Mouse (Mus musculus) lung, postnatal 0 days (tissue): ENCODE data around the gene Washc4. TPM values are rescaled to one million over a fixed set of nuclear protein-coding genes. Genes with fewer than 3 reads are reported as not detected.

Experiments used
- ATAC-seq: fragments of 200-750 bp; cut with Nextera tagmentation; 2 replicates; pipeline ENCODE4 v1.8.0; 2017; ENCODE audit warnings: moderate library complexity
- DNase-seq: peaks from one replicate; pipeline ENCODE4 v3.0.0-alpha.2; 2016; ENCODE audit warnings: low spot score
- H3K27ac ChIP-seq: fragments of 300-500 bp; sonication (generic); 2 replicates; pipeline ENCODE4 v1.5.1; 2014; ENCODE audit warnings: antibody characterized with exemption, mild to moderate bottlenecking, low read length, mixed read lengths
- H3K27me3 ChIP-seq: fragments of 300-500 bp; sonication (generic); replicated peaks from 2 replicates; pipeline ENCODE4 v1.6.1; 2014; ENCODE audit warnings: low read length, mixed read lengths; ENCODE audit not compliant: insufficient read depth
- H3K36me3 ChIP-seq: fragments of 300-500 bp; sonication (generic); 2 replicates; pipeline ENCODE4 v1.6.1; 2014; ENCODE audit warnings: low read length, mixed read lengths; ENCODE audit not compliant: insufficient read depth
- H3K4me1 ChIP-seq: fragments of 300-500 bp; sonication (generic); 2 replicates; pipeline ENCODE4 v1.6.1; 2014; ENCODE audit warnings: antibody characterized with exemption, low read depth, low read length, mixed read lengths; ENCODE audit not compliant: insufficient read depth
- H3K4me2 ChIP-seq: fragments of 300-500 bp; sonication (generic); replicated peaks from 2 replicates; pipeline ENCODE4 v1.6.1; 2014; ENCODE audit warnings: low read depth, mild to moderate bottlenecking, low read length, moderate library complexity, mixed read lengths
- H3K4me3 ChIP-seq: fragments of 300-500 bp; sonication (generic); 2 replicates; pipeline ENCODE4 v1.5.1; 2014; ENCODE audit warnings: low read depth, low read length
- H3K9ac ChIP-seq: fragments of 300-500 bp; sonication (generic); replicated peaks from 2 replicates; pipeline ENCODE4 v1.6.1; 2014; ENCODE audit warnings: low read depth, mild to moderate bottlenecking
- H3K9me3 ChIP-seq: fragments of 300-500 bp; sonication (generic); 2 replicates; pipeline ENCODE4 v1.6.1; 2016; ENCODE audit warnings: low read length, mixed read lengths
- CTCF ChIP-seq: IDR thresholded peaks from 2 replicates; pipeline ENCODE4 v1.5.1; 2016; ENCODE audit warnings: antibody characterized with exemption, mild to moderate bottlenecking
- EP300 ChIP-seq: IDR thresholded peaks from 2 replicates; pipeline ENCODE4 v1.6.1; 2016; ENCODE audit warnings: antibody characterized with exemption, mild to moderate bottlenecking, control low read depth
- WGBS: fragments of 180-500 bp; shearing (Covaris S2); extraction: QIAGEN DNeasy Blood & Tissue Kit; methylation state at CpG from one replicate; pipeline ENCODE4 v1.1.7; 2014; 5-methylcytosine and 5-hydroxymethylcytosine counted together
- polyA plus RNA-seq: library from polyadenylated mRNA; unstranded; fragments of >200 nt; fragmentation: Nextera tagmentation; extraction: Ambion mirVana; gene quantifications from 2 replicates; pipeline ENCODE4 v1.2.1, GENCODE M21; 2015

Gene Washc4
- polyA plus RNA-seq, 1 experiment from 2014 or later: 28.3 TPM

DNA sequence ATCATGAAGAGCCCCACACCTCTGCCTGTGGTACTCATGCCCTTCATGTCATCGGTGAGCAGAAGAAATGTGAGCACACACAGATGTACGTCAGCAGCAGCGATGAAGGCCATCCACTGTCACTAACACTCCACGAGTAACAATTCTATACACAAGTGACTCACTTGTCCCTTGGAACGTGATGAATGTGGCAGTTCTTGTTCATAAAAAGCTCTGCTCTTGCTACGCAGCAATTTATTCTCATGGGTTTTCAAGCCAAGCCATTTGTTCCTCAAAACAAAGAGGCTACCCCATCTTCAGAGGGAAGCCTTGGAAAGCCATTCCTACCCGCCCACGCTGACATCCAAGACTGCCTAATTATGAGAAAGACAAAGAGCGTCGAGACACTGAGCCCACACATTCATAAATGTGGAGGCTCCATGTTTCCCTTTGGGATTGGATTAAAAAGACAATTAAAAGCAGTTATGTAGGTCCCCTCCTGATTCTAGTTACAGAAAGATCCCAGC lies 96.4 kb downstream of the Washc4 start:
- Histone ChIP-seq H3K4me2 (no peak overlapping the region), H3K4me1 (peaks cover 8% of the 10 kb centered on the region; the same call in 1 of the 2 replicates), H3K27me3 (no peaks in the 10 kb centered on the region), H3K4me3 (no peak overlapping the region), H3K9me3 (no peaks in the 10 kb centered on the region), H3K36me3 (no peaks in the 10 kb centered on the region), H3K9ac (no peak overlapping the region), H3K27ac (no peak overlapping the region)
- no peak for ATAC-seq
- WGBS: 89% methylated on average over 10 of the region's 10 CpGs
- DNase-seq: no peak
- TF ChIP-seq CTCF (no peak), EP300 (no peak)

DNA sequence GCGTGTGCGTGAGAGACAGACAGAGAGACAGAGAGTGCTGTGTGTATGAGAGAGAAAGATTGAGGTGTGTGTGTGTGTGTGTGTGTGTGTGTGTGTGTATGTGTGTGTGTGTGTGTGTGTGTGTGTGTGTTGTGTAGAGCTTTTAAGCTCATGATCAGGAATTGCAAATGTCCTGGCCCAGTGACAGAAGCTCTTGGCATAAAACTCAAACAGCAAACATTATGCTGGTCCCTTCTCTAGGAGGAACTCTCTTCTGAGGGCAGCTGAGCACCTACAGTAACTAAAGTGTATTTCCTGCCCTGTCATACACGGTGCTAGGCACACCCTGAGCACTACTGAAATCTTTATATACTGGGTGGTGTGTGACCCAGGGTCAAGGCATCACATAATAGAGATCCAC lies 98.1 kb downstream of the Washc4 start:
- H3K4me3 ChIP-seq: no peak overlapping the region
- no peaks in the 10 kb centered on the region for H3K27me3 ChIP-seq
- 68% methylated on average over 3 of the region's 3 CpGs for WGBS
- ATAC-seq (no peak), DNase-seq (peak; percentile 44)
- TF ChIP-seq CTCF (no peak), EP300 (no peak)
- H3K9me3 ChIP-seq: no peaks in the 10 kb centered on the region
- H3K27ac ChIP-seq: 0 out of 2 replicates have a peak overlapping the region, but pooled peaks have one; percentile 32
- H3K36me3 ChIP-seq: no peaks in the 10 kb centered on the region
- H3K9ac ChIP-seq: no peak overlapping the region
- peaks cover 15% of the 10 kb centered on the region; the same call in 1 of the 2 replicates for H3K4me1 ChIP-seq
- no peak overlapping the region for H3K4me2 ChIP-seq

DNA sequence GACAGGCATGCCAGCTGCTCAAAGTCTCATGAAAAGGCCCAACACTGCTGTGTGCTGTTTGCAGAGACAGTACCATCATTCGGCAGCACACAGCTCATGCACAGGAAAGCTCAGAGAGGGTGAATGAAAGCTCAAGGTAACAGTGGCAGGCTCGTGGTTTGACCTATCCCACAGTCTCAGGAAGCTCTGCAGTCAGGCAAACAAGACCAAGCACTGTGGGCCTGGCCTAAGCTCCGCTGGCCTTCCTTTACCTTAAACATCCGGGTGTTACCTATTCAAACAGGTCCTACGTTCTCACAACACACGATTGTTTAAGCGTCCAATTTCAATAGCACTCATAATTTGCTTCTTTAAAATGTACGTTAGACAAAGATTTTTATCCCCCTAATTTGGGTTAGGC lies 100.6 kb downstream of the Washc4 start:
- H3K36me3 ChIP-seq: no peaks in the 10 kb centered on the region
- no peaks in the 10 kb centered on the region for H3K9me3 ChIP-seq
- no peaks in the 10 kb centered on the region for H3K27me3 ChIP-seq
- H3K4me2 ChIP-seq: no peak overlapping the region
- peaks cover 23% of the 10 kb centered on the region; the same call in 1 of the 2 replicates for H3K4me1 ChIP-seq
- DNase-seq (no peak), ATAC-seq (no peak)
- TF ChIP-seq EP300 (no peak), CTCF (no peak)
- no peak overlapping the region for H3K9ac ChIP-seq
- H3K27ac ChIP-seq: no peak overlapping the region
- H3K4me3 ChIP-seq: no peak overlapping the region
- 52% methylated on average over 8 of the region's 8 CpGs for WGBS

- peaks cover 23% of the 10 kb centered on the region; the same call in 1 of the 2 replicates for H3K4me1 ChIP-seq
- H3K4me2 ChIP-seq: no peak overlapping the region
- no peaks in the 10 kb centered on the region for H3K36me3 ChIP-seq
- DNase-seq: peak; percentile 63
- TF ChIP-seq EP300 (0 out of 2 replicates have a peak, but pooled peaks have one; percentile 11), CTCF (no peak)
- no peaks in the 10 kb centered on the region for H3K27me3 ChIP-seq
- WGBS: 36% methylated on average over 16 of the region's 16 CpGs
- H3K27ac ChIP-seq: 0 out of 2 replicates have a peak overlapping the region, but pooled peaks have one; percentile 28
- no peak overlapping the region for H3K4me3 ChIP-seq
- H3K9me3 ChIP-seq: no peaks in the 10 kb centered on the region
- no peak overlapping the region for H3K9ac ChIP-seq
- peak; percentile 8; the same call in 1 of the 2 replicates for ATAC-seq
Measured at GRCm38 (mm10) chr10:83644865-83645715, 101.5 kb downstream of the Washc4 start.

GRCm38 (mm10) chr10:83645716-83645990 lies 102.1 kb downstream of the Washc4 start:
- H3K36me3 ChIP-seq: no peaks in the 10 kb centered on the region
- WGBS: 85% methylated on average over 3 of the region's 3 CpGs
- H3K4me1 ChIP-seq: peaks cover 23% of the 10 kb centered on the region; the same call in 1 of the 2 replicates
- H3K27me3 ChIP-seq: no peaks in the 10 kb centered on the region
- H3K4me3 ChIP-seq: no peak overlapping the region
- 0 out of 2 replicates have a peak overlapping the region, but pooled peaks have one; percentile 28 for H3K27ac ChIP-seq
- DNase-seq (no peak), ATAC-seq (no peak)
- no peaks in the 10 kb centered on the region for H3K9me3 ChIP-seq
- H3K9ac ChIP-seq: no peak overlapping the region
- H3K4me2 ChIP-seq: no peak overlapping the region
- TF ChIP-seq CTCF (no peak), EP300 (no peak)

Other genes with a start within 250 kb of the Washc4 start
- 1.2 and 1.5 TPM in 2 replicates for gene Slc41a2, start 205.9 kb upstream of the Washc4 start, polyA plus RNA-seq
- gene D10Wsu102e, start 183.5 kb upstream of the Washc4 start, polyA plus RNA-seq: 0.19 and 0.20 TPM in 2 replicates
- 0.45 and 0.55 TPM in 2 replicates for gene Aldh1l2, start 9.6 kb upstream of the Washc4 start, polyA plus RNA-seq
- 40.5 and 54.3 TPM in 2 replicates for gene Appl2, start 105.0 kb downstream of the Washc4 start, polyA plus RNA-seq
- gene 1500009L16Rik, start 179.1 kb downstream of the Washc4 start, polyA plus RNA-seq: 19.6 and 21.5 TPM in 2 replicates